Mouse (Mus musculus) spleen, embryonic (tissue): ENCODE measurements at regions not wholly inside any gene's neighbourhood (a gene's known extent, or its start where the extent isn't known, plus 50 kb on each side); places are given as distances from the start of the nearest gene placed in this dataset.

Experiments used
- CTCF ChIA-PET: fragments of 350-600 bp; sonication (Branson Sonifier 250); formaldehyde crosslinking; loops from one replicate; lab custom pipeline; 2022; lab: Charles Lee

DNA sequence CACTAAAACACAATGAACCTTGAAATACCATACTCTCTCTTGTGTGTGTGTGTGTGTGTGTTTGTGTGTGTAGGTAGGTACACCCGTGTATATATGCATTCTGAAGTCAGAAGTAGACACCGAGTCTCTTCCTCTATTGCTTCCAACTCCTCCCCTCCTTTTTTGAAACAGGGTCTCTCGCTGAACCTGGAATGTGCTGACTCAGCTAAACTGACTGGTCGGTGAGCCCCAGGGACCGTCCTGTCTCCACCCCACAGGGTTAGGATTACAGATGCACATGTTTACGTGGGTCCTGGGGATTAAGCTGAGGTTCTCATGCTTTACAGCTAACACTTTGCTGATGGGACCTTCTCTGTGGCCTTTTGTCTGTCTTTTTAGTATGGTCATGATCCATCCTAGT lies 74.8 kb upstream of the Nfil3 start:
- CTCF ChIA-PET: no interaction called here

DNA sequence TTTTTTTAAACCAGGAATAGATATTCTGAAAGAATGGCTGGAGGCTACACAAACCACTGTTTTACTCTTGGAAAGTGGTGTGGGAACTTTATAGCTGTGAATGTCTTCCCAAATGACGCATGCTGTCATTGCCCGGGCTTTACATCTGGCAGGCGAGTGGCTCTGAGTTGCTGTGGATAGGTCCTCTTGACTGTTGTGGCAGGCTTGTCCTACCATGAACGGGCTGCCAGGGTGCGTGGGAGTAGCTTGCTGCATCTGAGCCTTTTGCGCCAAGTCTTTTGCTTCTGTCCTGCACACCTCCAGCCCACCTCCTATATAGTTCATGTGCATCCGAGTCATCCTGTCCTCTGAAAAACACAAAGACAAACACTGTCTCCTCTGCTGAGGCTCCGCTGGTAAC lies 72.3 kb upstream of the Nfil3 start:
- CTCF ChIA-PET: no interaction called here

DNA sequence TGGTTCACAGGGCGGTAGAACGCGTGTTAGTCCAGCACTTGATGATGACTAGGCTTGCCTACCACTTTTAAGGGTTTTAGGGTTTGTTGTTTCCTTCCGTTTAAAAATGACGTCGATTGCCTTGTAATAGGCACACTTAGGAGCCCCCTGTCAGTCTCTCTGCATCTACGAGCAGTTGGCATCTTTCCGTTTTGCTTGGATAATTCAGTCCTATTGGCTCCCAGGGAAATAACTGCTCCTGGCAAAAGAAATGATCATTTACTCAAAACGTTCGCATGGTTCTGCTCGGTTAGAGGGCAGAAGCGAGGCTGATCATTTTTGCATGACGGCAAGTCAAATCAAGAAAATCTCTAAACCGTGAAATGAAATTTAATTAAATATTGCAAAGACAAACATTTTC lies 71.9 kb upstream of the Nfil3 start:
- CTCF ChIA-PET: no interaction called here

DNA sequence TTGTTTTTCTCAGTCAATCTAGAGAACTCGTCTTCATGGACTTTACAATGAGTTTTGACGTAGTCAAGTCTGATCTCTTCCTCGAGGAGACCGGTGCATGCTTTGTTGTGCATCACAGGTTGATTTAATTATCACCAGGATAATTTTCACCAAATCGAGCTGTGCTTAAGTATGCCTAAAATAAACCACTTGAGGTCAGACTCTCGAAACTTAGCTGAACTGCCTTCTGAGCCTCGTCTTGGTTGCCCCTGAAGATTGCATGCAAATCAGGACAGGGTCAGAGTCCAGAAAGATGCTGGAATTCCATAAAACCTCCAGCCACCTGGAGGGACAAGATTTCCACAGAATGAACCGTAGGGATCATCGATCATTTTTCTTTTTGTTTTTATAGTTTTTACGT lies 71.3 kb upstream of the Nfil3 start:
- CTCF ChIA-PET: no interaction called here

DNA sequence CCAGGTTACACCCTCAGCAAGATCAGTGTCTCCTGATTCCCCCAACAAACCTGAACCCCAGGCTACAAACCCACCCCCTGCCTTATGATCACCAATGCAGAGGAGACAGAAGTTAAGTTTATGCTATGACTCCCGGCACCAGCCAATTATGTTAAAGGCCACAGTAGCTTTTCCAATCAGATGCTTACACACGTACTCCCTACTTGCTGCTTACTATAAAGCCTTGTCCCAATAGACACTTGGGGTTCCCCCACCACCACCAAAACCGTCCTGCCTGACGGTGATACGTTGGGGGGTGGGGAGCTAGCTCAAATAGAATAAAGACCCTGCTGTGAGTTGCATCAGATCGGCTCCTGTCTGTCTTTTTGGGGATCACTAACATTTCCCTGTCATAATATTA lies 70.5 kb upstream of the Nfil3 start:
- CTCF ChIA-PET: no interaction called here

DNA sequence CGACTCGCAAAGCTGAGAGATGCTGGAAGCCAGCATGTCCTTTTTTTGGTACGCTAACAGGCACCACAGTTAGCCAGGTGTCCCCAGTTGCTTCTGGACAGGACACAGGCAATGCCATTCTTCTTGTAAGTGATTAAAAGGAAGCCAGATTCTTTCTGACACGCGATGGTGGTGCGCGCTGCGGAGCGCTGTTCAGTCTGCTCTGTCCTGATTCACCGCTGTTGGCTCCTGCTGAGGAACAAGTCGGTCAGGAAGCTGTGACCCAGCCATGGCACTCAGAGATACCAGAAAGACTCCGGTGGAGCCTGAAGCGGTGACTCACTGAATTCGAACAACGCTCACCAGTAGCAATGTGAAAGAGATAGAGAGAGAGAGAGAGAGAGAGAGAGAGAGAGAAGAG lies 68.3 kb upstream of the Nfil3 start:
- CTCF ChIA-PET: interaction anchor here (0.7 kb wide), 1 partner anchor 1625 kb away, joined by 7 read pairs; no protein-coding TSS in a partner anchor

DNA sequence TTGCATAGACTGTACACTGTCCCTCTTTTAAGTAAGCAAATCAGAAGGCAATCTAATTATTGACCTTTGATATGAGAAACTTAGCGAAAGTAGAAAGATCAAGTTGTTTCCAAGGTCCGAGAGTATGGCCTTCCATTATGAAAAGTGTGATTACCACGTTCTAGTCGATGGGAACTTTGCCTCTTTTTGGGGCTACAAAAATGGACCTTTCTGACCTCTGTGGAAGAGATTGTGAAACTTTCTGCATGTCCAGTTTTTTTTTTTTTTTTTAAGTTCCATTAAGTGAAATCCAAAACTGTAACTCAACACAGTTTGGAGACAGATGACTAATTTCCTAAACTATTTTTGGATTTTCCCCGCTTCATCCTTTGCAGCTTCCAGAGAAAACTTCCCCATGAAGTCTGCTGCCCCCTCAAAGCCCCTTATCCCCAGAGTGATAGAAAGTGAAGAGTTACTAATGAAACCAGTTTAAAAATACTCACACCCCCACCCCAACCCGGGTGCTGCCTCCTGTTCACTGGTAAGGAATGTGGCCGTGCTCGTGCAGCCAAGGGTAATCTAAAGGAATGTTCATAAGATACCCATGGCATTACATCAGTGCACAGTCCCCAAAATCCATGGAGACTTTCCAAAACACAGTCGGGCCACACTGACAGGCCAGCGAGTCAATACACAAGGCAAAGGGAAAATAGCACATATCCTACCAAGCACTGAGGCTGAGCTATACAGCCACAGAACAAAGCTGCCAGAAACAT lies 52.5 kb upstream of the Nfil3 start:
- CTCF ChIA-PET: no interaction called here
